Mouse (Mus musculus): ENCODE measurements around the gene P3h4. TPM values are rescaled to one million over a fixed set of nuclear protein-coding genes. Genes with fewer than 3 reads are reported as not detected.
A peak's percentile ranks its signal among the peaks of the same experiment; 100 is the strongest.

P3h4 gene
- polyA plus RNA-seq, 1 experiment from 2014 or later = 24.6 TPM

DNA sequence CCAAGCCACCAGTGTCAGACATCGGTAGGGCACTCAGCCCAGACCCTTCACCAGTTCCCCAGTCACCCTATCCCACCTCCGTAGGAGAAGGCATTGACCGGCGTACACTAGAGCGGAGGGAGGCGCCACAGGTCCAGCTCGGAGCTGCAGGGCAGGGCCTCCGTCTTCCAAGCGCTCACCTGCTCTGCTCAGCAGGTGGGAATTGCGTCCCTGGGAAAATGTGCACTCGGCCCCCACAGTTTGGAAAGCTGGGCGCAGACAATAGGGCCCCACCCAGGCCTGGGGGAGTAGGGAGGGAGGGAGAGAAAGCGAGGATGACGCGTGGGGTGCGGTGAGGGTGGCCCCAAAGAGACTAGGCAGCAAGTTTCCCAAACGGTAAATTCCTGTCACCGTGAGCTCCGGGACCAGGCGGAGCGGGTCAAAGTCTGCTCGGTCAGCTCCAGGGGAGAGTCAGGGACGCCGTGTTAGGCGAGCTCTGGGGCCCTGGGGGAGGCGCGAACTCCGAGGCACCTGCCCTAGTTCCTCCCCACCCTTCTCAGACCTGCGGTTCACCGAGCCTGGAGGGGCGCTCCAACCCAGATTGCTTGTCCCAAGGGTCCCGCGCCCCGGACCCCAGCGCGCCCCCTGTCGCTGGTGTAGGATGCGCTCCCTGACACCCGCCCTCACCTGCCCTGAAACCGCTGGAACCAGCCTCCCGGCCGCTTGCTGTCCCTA, 17.6 kb downstream of the P3h4 start:
- Histone ChIP-seq H3K4me3 (peak overlapping the region; percentile 67), H3K9ac (peak overlapping the region; percentile 80), H3K27ac (replicated peaks) (peak overlapping the region; percentile 68), H3K4me2 (peak overlapping the region; percentile 71), H3K36me3 (no peaks in the 10 kb centered on the region), H3K4me1 (replicated peaks) (peaks cover 51% of the 10 kb centered on the region), H3K9me3 (no peaks in the 10 kb centered on the region), H3K27me3 (peaks cover 28% of the 10 kb centered on the region)
- ATAC-seq (ENCODE audit: low read depth) = peak; percentile 51
- WGBS = 5% methylated on average over 42 of the region's 42 CpGs

DNA sequence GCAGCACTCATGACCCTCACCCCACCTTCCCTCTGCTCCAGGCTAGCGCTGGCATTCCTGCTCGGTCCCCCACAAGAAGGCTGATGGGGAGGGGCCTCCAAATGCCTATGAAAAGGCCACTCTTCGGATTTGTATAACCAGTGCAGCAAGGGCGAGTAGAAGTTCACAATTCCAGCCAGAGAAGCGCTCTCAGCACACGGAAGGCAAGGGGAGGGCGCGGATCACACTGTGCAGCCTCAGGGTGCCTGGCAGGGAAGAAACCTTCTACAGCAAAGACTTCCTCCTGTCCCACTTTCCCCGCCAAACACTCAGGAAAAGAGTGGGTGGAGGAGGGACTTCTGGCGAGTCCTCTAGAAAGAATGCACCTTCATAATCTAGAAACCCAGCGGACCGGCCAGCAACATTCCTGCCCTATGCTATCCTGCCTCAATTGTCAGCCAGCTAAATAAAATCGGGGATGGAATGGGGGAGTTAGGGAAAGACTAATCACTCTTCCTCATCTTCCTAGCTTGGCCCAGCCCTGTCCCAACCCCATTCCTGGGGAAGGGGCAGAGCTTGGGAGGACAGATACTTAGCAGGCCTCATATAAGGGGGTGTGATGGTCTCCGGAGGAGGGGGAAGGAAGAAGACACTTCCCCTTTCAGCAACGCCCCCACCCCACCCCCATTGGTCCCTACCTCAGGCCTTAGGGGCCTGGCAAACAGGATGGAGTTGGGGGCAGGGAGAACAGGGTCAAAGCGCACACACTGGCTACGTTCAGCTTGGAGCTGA, 18.6 kb downstream of the P3h4 start:
- Histone ChIP-seq H3K9me3 (no peaks in the 10 kb centered on the region), H3K27me3 (peaks cover 28% of the 10 kb centered on the region), H3K4me2 (peak overlapping the region; percentile 71), H3K36me3 (no peaks in the 10 kb centered on the region), H3K4me1 (replicated peaks) (peaks cover 51% of the 10 kb centered on the region), H3K27ac (replicated peaks) (peak overlapping the region; percentile 68; the same call in 1 of the 2 replicates), H3K9ac (peak overlapping the region; percentile 80), H3K4me3 (peak overlapping the region; percentile 67)
- WGBS = 39% methylated on average over 17 of the region's 17 CpGs
- ATAC-seq (ENCODE audit: low read depth) = no peak

DNA sequence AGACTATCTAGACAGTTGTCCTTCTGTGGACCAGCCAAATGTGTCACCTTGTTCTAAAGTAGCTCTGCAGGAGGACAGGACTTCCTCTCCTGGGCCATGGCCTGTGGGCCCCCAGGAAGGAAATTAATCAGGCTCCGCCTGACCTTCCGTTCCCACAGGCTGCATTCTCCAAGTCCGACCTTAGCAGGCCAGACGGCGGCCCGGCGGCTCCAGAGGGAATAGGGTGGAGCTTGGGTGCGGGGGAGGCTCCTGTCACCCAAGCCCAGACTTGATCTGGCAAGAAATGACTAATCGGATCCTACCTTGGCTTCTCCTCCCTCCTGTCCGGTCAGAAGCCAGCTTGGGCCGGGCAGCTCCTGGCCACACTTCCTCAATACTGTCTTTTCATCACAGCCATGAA, 19.4 kb downstream of the P3h4 start:
- no peak overlapping the region for H3K27ac ChIP-seq (replicated peaks)
- H3K4me3 ChIP-seq = peak overlapping the region; percentile 67
- ATAC-seq (ENCODE audit: low read depth) = no peak
- H3K4me1 ChIP-seq (replicated peaks) = peaks cover 60% of the 10 kb centered on the region
- no peaks in the 10 kb centered on the region for H3K36me3 ChIP-seq
- H3K4me2 ChIP-seq = peak overlapping the region; percentile 71
- H3K27me3 ChIP-seq = peaks cover 28% of the 10 kb centered on the region
- peak overlapping the region; percentile 80; the same call in 1 of the 2 replicates for H3K9ac ChIP-seq
- no peaks in the 10 kb centered on the region for H3K9me3 ChIP-seq
- 36% methylated on average over 11 of the region's 11 CpGs for WGBS

DNA sequence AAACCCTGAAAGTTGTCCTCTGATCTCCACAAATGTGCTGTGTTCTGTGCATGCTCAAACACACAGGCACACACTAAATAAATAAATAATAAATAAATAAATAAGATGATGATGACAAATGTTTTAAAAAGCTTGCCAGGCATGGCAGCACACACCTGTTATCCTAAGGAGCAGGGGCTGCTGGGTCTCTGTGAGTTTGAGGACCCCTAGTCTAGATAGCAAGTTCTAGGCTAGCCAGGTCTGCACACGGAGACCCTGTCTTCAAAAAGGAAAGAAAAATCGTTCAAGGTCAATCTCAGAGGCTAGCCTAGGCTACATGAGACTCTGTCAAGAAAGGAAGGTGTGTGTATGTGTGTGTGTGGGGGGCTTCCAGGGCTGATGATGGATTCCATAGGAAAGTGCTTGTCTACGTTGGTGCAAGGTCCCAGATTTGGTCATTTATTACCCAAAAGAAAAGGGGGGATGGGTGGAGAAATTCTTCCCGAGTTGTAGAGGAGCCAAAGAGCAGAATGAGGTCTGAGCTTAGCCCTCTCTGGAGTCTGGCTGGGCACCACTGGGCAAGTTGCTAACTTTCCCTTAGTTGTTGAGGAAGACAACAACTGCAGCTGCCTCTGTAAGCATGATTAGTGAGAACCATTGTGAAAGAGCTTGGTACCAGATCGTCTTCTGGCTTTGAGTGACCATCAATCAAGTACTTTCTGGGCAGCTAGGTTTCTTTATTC, 20.1 kb downstream of the P3h4 start:
- Histone ChIP-seq H3K36me3 (no peaks in the 10 kb centered on the region), H3K9me3 (no peaks in the 10 kb centered on the region), H3K4me2 (peak overlapping the region; percentile 71), H3K27ac (replicated peaks) (no peak overlapping the region), H3K27me3 (peaks cover 28% of the 10 kb centered on the region), H3K4me3 (peak overlapping the region; percentile 67; the same call in 1 of the 2 replicates), H3K9ac (0 out of 2 replicates have a peak overlapping the region, but pooled peaks have one; percentile 80), H3K4me1 (replicated peaks) (peaks cover 67% of the 10 kb centered on the region)
- 62% methylated on average over 5 of the region's 5 CpGs for WGBS
- no peak for ATAC-seq (ENCODE audit: low read depth)

DNA sequence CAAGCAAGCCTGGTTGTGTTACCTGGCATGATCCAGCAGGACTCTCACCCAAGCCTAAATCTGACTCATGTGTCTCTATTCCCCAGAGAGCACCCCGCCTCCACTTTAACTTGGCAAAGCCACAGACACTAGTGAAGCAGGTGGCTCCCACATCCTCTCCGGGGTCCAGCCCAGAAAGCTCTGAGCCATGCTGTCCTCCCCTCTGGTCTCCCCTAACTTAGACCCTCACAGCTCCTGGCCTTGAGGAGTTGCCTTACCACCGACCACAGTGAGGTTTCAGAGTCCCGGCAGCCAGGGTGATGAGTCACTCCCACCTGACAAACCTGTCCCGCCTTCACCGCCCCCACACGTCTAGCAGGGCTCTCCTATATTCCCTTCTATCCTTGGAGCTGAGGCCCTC, 20.9 kb downstream of the P3h4 start:
- Histone ChIP-seq H3K9me3 (no peaks in the 10 kb centered on the region), H3K9ac (no peak overlapping the region), H3K36me3 (no peaks in the 10 kb centered on the region), H3K4me2 (no peak overlapping the region), H3K27ac (replicated peaks) (no peak overlapping the region), H3K27me3 (peaks cover 28% of the 10 kb centered on the region), H3K4me3 (no peak overlapping the region), H3K4me1 (replicated peaks) (peaks cover 69% of the 10 kb centered on the region)
- no peak for ATAC-seq (ENCODE audit: low read depth)
- 89% methylated on average over 7 of the region's 7 CpGs for WGBS

DNA sequence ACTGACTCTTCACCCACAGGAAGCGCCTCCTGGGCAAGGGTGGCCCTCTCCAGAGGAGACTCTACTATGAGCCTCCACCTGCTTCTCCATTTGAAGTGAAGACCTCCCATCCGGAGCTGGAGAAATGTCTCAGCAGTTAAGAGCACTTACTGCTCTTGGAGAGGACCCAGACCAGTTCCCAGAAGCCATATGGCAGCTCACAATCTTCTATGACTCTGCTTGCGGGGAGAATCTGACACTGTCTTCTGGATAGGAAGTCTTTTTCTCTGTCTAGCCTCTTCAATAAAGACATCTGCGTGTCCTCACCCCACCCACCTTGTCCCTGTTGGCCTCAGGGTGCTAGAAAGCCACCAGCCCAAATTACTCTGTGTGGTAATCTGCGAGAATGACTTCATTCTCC, 21.7 kb downstream of the P3h4 start:
- ATAC-seq (ENCODE audit: low read depth) = no peak
- H3K9ac ChIP-seq = no peak overlapping the region
- no peaks in the 10 kb centered on the region for H3K36me3 ChIP-seq
- peaks cover 28% of the 10 kb centered on the region for H3K27me3 ChIP-seq
- H3K9me3 ChIP-seq = no peaks in the 10 kb centered on the region
- H3K4me3 ChIP-seq = no peak overlapping the region
- no peak overlapping the region for H3K27ac ChIP-seq (replicated peaks)
- H3K4me2 ChIP-seq = 0 out of 2 replicates have a peak overlapping the region, but pooled peaks have one; percentile 5
- 78% methylated on average over 5 of the region's 5 CpGs for WGBS
- peaks cover 76% of the 10 kb centered on the region for H3K4me1 ChIP-seq (replicated peaks)

DNA sequence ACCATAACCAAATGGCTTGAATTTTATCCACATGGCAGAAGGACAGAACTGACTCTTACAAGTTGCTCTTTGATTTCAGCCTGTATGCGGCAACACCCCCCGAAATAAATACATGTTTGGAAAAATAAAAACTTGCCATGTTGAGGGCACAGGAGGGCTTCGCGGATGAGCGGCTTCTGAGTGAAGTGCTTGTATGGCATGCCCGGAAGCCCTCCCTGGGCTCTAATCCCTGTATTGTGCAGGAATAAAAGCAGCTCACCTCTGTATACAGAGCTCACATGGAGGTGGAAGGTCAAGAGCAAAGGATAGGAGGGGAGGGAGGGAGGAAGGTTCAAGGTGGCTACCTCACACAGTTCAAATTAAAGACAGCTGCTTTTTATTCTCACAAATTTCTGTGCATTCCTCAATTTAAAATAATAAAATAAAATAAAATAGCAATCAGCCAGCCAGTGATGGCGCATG, 22.7 kb downstream of the P3h4 start:
- 93% methylated on average over 7 of the region's 7 CpGs for WGBS
- Histone ChIP-seq H3K27ac (replicated peaks) (peak overlapping the region; percentile 43; the same call in 1 of the 2 replicates), H3K4me1 (replicated peaks) (peaks cover 78% of the 10 kb centered on the region), H3K27me3 (peaks cover 24% of the 10 kb centered on the region), H3K36me3 (no peaks in the 10 kb centered on the region), H3K4me3 (no peak overlapping the region), H3K9ac (no peak overlapping the region), H3K4me2 (no peak overlapping the region), H3K9me3 (no peaks in the 10 kb centered on the region)
- no peak for ATAC-seq (ENCODE audit: low read depth)

DNA sequence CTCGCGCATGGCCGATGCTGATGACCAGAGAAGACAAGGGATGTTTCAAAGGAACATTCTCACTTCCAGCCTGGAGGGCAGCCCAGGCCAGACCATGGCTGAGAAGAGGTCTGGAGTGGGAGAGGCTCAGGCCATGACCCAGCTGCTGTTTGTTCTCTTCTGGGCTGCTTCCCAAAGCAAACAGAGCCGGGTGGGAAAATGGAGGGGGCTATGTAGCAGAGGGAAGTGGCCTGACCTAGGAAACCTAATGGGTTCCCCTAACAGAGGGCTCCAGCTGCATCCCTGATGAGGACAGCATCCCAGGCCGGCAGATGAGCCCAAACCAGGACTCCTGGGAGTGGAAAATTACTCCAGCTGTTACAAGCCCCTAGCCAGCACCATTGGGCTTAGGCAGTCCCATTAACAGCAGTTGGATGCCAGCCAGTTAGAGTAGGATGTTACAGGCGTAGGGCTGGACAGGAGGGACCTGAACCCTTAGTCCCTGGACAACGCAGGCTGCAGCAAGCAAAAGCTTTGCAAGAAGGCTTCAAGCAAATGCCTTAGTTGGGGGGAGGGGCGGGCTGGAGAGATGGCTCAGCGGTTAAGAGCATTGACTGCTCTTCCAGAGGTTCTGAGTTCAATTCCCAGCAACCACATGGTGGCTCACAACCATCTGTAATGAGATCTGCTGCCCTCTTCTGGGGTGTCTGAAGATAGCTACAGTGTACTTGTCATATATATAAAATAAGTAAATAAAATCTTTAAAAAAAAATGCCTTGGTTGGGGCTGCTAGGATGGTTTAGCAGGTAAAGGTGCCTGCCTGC, 23.4 kb downstream of the P3h4 start:
- Histone ChIP-seq H3K36me3 (peaks cover under 1% of the 10 kb centered on the region; the same call in 1 of the 2 replicates), H3K4me1 (replicated peaks) (peaks cover 76% of the 10 kb centered on the region), H3K9ac (no peak overlapping the region), H3K27me3 (peaks cover 18% of the 10 kb centered on the region), H3K9me3 (no peaks in the 10 kb centered on the region), H3K4me3 (no peak overlapping the region), H3K27ac (replicated peaks) (peak overlapping the region; percentile 74), H3K4me2 (peak overlapping the region; percentile 5; the same call in 1 of the 2 replicates)
- WGBS = 55% methylated on average over 9 of the region's 9 CpGs
- peak; percentile 45 for ATAC-seq (ENCODE audit: low read depth)

DNA sequence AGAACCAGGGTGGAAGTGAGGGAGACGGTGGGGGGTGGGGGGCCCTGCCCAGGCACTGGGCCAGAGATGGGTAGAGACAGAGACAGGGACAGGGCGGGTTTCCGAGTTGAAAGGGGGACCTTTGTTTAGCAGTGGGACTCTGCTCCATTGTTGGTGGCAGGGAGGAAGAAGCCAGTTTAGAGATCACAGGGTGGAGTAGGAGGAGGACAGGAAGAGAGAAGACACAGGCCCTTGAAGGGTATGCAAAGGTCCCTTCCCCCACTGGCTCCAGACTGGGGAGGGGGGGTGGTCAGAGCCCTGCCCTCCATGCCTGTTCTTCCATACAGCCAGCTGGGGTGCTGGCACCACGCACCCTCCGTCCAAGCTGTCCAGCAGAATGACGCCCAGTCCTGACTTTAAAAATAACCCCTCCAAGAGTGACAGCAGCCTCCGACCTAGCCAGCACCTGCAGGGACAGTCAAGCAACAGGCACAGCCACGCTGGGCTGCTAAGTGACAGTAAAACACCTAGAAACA, 24.6 kb downstream of the P3h4 start:
- Histone ChIP-seq H3K4me2 (peak overlapping the region; percentile 16; the same call in 1 of the 2 replicates), H3K4me3 (no peak overlapping the region), H3K27me3 (peaks cover 6% of the 10 kb centered on the region; the same call in 1 of the 2 replicates), H3K4me1 (replicated peaks) (peaks cover 63% of the 10 kb centered on the region), H3K9me3 (no peaks in the 10 kb centered on the region), H3K9ac (0 out of 2 replicates have a peak overlapping the region, but pooled peaks have one; percentile 3), H3K36me3 (peaks cover 13% of the 10 kb centered on the region), H3K27ac (replicated peaks) (peak overlapping the region; percentile 74)
- ATAC-seq (ENCODE audit: low read depth) = no peak
- 33% methylated on average over 8 of the region's 8 CpGs for WGBS

DNA sequence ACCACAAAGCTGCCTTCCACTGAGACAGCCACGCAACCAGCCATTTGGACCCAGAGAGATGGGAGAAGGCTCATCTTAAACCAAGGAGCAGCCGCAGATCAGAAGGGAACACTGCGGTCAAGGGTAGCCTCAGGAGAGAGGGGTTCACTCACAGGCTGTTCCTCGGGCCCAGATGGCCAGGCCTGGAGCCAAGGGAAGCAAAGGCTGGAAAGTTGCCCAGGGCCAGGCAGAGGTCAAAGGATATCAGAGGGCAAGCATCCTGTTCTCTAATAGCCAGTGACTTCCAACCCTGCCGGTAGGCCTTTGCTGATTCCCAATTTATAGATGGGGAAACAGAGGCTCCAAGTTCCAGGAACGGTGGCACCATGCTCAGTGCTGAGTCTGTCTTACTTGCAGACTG, 26.0 kb downstream of the P3h4 start:
- WGBS = 80% methylated on average over 6 of the region's 6 CpGs
- Histone ChIP-seq H3K27ac (replicated peaks) (no peak overlapping the region; the same call in 1 of the 2 replicates), H3K27me3 (no peaks in the 10 kb centered on the region), H3K9me3 (no peaks in the 10 kb centered on the region), H3K4me3 (no peak overlapping the region), H3K4me2 (no peak overlapping the region), H3K36me3 (peaks cover 26% of the 10 kb centered on the region), H3K9ac (no peak overlapping the region), H3K4me1 (replicated peaks) (peaks cover 52% of the 10 kb centered on the region)
- ATAC-seq (ENCODE audit: low read depth) = no peak

All from neural tube, embryonic 13.5 days (tissue).